ENCODE assay signal across 7 mouse cellular contexts in genomic region chr19:4927904-4928531, GRCm38 (mm10). TPM values are rescaled to one million over a fixed set of nuclear protein-coding genes. Genes with fewer than 3 reads are reported as not detected.
A peak's percentile ranks its signal among the peaks of the same experiment; 100 is the strongest.
DNase-seq lines count a peak whose midpoint lies in the region; ATAC-seq lines count a peak whose summit lies in the region.

Dpp3 (minus strand) TSS chr19:4928287.

- under 1% methylated on average over 32 of the region's 32 CpGs for WGBS in embryonic facial prominence, embryonic 11.5 days
- WGBS in limb, embryonic 10.5 days, result under 1% methylated on average over 32 of the region's 32 CpGs
- WGBS in midbrain, embryonic 13.5 days, result under 1% methylated on average over 32 of the region's 32 CpGs

- H3K9ac ChIP-seq in embryonic facial prominence, embryonic 11.5 days (replicated peaks; ENCODE audit: low read length), result peak within 1 kb of the TSS; percentile 61
- H3K9ac ChIP-seq in midbrain, embryonic 13.5 days (replicated peaks), result peak within 1 kb of the TSS; percentile 68

- H3K9me3 ChIP-seq in embryonic facial prominence, embryonic 11.5 days (replicated peaks; ENCODE audit: control insufficient read depth, low read length), result no peaks in the 10 kb centered on the region
- H3K9me3 ChIP-seq in limb, embryonic 10.5 days (replicated peaks), result no peaks in the 10 kb centered on the region
- no peaks in the 10 kb centered on the region for H3K9me3 ChIP-seq in midbrain, embryonic 13.5 days

- peak; percentile 95 for ATAC-seq in embryonic facial prominence, embryonic 11.5 days (replicated peaks; ENCODE audit: insufficient number of reproducible peaks, low FRiP score, low TSS enrichment, low read depth)
- ATAC-seq in granulocyte monocyte progenitor cell, adult 5-6 weeks (replicated peaks; ENCODE audit: poor library complexity, severe bottlenecking), result peak; percentile 99
- ATAC-seq in midbrain, embryonic 13.5 days, result peak; percentile 98

- H3K4me3 ChIP-seq in embryonic facial prominence, embryonic 11.5 days (ENCODE audit: low read depth, low read length), result peak within 1 kb of the TSS; percentile 57
- H3K4me3 ChIP-seq in limb, embryonic 10.5 days, result peak within 1 kb of the TSS; percentile 71
- peak within 1 kb of the TSS; percentile 68 for H3K4me3 ChIP-seq in midbrain, embryonic 13.5 days (replicated peaks)

- peak within 1 kb of the TSS; percentile 57 for H3K4me2 ChIP-seq in embryonic facial prominence, embryonic 11.5 days (ENCODE audit: low read depth, low read length)
- peak within 1 kb of the TSS; percentile 77 for H3K4me2 ChIP-seq in midbrain, embryonic 13.5 days (replicated peaks)

- H3K4me1 ChIP-seq in embryonic facial prominence, embryonic 11.5 days (ENCODE audit: control insufficient read depth, insufficient read depth, low read length), result no peaks in the 10 kb centered on the region
- peaks cover 20% of the 10 kb centered on the region for H3K4me1 ChIP-seq in limb, embryonic 10.5 days
- peaks cover 24% of the 10 kb centered on the region for H3K4me1 ChIP-seq in midbrain, embryonic 13.5 days (replicated peaks)

- peaks cover 3% of the 10 kb centered on the region; the same call in 1 of the 2 replicates for H3K36me3 ChIP-seq in embryonic facial prominence, embryonic 11.5 days (replicated peaks; ENCODE audit: control insufficient read depth, insufficient read depth, low read depth, low read length)
- H3K36me3 ChIP-seq in limb, embryonic 10.5 days, result peaks cover 38% of the 10 kb centered on the region
- H3K36me3 ChIP-seq in midbrain, embryonic 13.5 days, result peaks cover 44% of the 10 kb centered on the region

- DNase-seq in adrenal gland, postnatal 14 days, result peak; percentile 100
- DNase-seq in embryonic facial prominence, embryonic 11.5 days (ENCODE audit: low spot score), result peak; percentile 99
- DNase-seq in kidney, adult 11 months, result peak; percentile 98
- DNase-seq in limb, embryonic 10.5 days (ENCODE audit: low spot score), result peak; percentile 99
- DNase-seq in spleen, adult 12 weeks (ENCODE audit: low spot score), result peak; percentile 95

- H3K27ac ChIP-seq in embryonic facial prominence, embryonic 11.5 days (replicated peaks; ENCODE audit: low read depth, low read length), result no peak within 1 kb of the TSS
- H3K27ac ChIP-seq in limb, embryonic 10.5 days, result peak within 1 kb of the TSS; percentile 92
- H3K27ac ChIP-seq in midbrain, embryonic 13.5 days, result peak within 1 kb of the TSS; percentile 74

- no peaks in the 10 kb centered on the region for H3K27me3 ChIP-seq in embryonic facial prominence, embryonic 11.5 days (ENCODE audit: control insufficient read depth, insufficient read depth, low read length)
- no peaks in the 10 kb centered on the region for H3K27me3 ChIP-seq in limb, embryonic 10.5 days (ENCODE audit: low read depth, poor library complexity, severe bottlenecking)
- no peaks in the 10 kb centered on the region for H3K27me3 ChIP-seq in midbrain, embryonic 13.5 days

RNA-seq across cellular contexts. Expression of gene Dpp3, which starts in this region (rescaled TPM):
- 69.2 and 87.7 TPM in 2 replicates for total RNA-seq in adrenal gland, postnatal 14 days (2021)
- polyA plus RNA-seq in embryonic facial prominence, embryonic 11.5 days (2014; fragmentation: Nextera tagmentation; extraction: Ambion mirVana), result 133 and 138 TPM in 2 replicates
- 48.5 and 66.6 TPM in 2 replicates for total RNA-seq in granulocyte monocyte progenitor cell, adult 5-6 weeks (2014; fragmentation: Nextera tagmentation)
- 38.7 and 41.0 TPM in 2 replicates for total RNA-seq in granulocyte monocyte progenitor cell, adult 5-6 weeks (2017)
- polyA plus RNA-seq in limb, embryonic 10.5 days (2016; fragmentation: Nextera tagmentation; extraction: Ambion mirVana), result 196 and 198 TPM in 2 replicates
- 143 TPM in 2 replicates for polyA plus RNA-seq in midbrain, embryonic 13.5 days (2015; fragmentation: Nextera tagmentation; extraction: Ambion mirVana)
